Mouse (Mus musculus): ENCODE measurements around the gene Galnt6.

- TF ChIP-seq CTCF (IDR thresholded peaks at IDR 0.05), result no peak
- TF ChIP-seq EP300 (IDR thresholded peaks at IDR 0.05), result no peak
Measured at GRCm38 (mm10) chr15:100678581-100678980, 50.6 kb downstream of the Galnt6 start.
